Mouse (Mus musculus) hindbrain, embryonic 11.5 days (tissue): Measurements from ENCODE around the gene Aldh1a1. TPM values are rescaled to one million over a fixed set of nuclear protein-coding genes. Genes with fewer than 3 reads are reported as not detected.
"Not testable (repeated sequence)": the region's sequence is repeated elsewhere in the genome, so short reads cannot be mapped to it uniquely, and the experiment has no call there.

Source experiments
- ATAC-seq: fragments of 200-750 bp; cut with Nextera tagmentation; 2 replicates; pipeline ENCODE4 v1.8.0; 2017; ENCODE audit warnings: mild to moderate bottlenecking, moderate TSS enrichment, moderate library complexity; ENCODE audit not compliant: low FRiP score
- DNase-seq: peaks from one replicate; pipeline ENCODE4 v3.0.0-alpha.2; 2015; ENCODE audit warnings: low spot score
- H3K27ac ChIP-seq: fragments of 300-500 bp; sonication (generic); 2 replicates; pipeline ENCODE4 v1.5.1; 2014; ENCODE audit warnings: mild to moderate bottlenecking, low read depth, low read length
- H3K27me3 ChIP-seq: fragments of 300-500 bp; sonication (generic); 2 replicates; pipeline ENCODE4 v1.6.1; 2014; ENCODE audit warnings: mild to moderate bottlenecking, low read length, moderate library complexity, mixed read lengths; ENCODE audit not compliant: control insufficient read depth, insufficient read depth
- H3K36me3 ChIP-seq: fragments of 300-500 bp; sonication (generic); 2 replicates; pipeline ENCODE4 v1.6.1; 2014; ENCODE audit warnings: mild to moderate bottlenecking, low read length, moderate library complexity, mixed read lengths; ENCODE audit not compliant: control insufficient read depth, insufficient read depth
- H3K4me1 ChIP-seq: fragments of 300-500 bp; sonication (generic); replicated peaks from 2 replicates; pipeline ENCODE4 v1.6.1; 2014; ENCODE audit warnings: low read length, mixed read lengths; ENCODE audit not compliant: control insufficient read depth, insufficient read depth
- H3K4me2 ChIP-seq: fragments of 300-500 bp; sonication (generic); replicated peaks from 2 replicates; pipeline ENCODE4 v1.6.1; 2014; ENCODE audit warnings: mild to moderate bottlenecking, low read depth, low read length
- H3K4me3 ChIP-seq: fragments of 300-500 bp; sonication (generic); 2 replicates; pipeline ENCODE4 v1.5.1; 2014; ENCODE audit warnings: low read depth, low read length
- H3K9ac ChIP-seq: fragments of 300-500 bp; sonication (generic); 2 replicates; pipeline ENCODE4 v1.6.1; 2014; ENCODE audit warnings: low read depth, low read length
- H3K9me3 ChIP-seq: fragments of 300-500 bp; sonication (generic); 2 replicates; pipeline ENCODE4 v1.6.1; 2016; ENCODE audit warnings: low read length; ENCODE audit not compliant: control insufficient read depth
- WGBS: fragments of 180-500 bp; shearing (Covaris S2); extraction: QIAGEN DNeasy Blood & Tissue Kit; methylation state at CpG from one replicate; pipeline ENCODE4 v1.1.7; 2014; 5-methylcytosine and 5-hydroxymethylcytosine counted together
- polyA plus RNA-seq: library from polyadenylated mRNA; unstranded; fragments of >200 nt; fragmentation: Nextera tagmentation; extraction: Ambion mirVana; gene quantifications from 2 replicates; pipeline ENCODE4 v1.2.1, GENCODE M21; 2014

Aldh1a1 gene
- polyA plus RNA-seq, 1 experiment from 2014 or later, result 0.74 TPM

DNA sequence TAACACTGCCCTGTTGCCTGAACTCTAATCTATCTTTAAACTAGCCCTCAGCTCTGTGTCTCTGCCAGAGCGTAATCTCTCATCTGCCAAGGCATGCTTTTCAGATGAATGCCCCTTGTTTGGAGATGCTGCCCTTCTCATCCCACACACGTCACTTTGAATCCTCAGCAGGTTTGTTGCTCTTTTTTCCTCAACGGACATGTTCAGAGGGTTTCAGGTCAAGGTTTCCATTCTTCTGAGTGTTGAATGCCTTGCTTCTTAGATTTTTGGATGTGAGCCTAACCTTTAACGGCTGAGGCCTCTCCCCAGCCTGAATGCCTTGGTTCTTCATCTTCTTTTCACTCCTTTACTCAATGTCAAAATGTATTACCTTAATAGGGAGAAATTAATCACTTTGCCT lies 16.1 kb downstream of the Aldh1a1 start:
- Histone ChIP-seq H3K9ac (no peak overlapping the region), H3K27me3 (no peaks in the 10 kb centered on the region), H3K4me2 (no peak overlapping the region), H3K36me3 (no peaks in the 10 kb centered on the region), H3K4me3 (no peak overlapping the region), H3K9me3 (no peaks in the 10 kb centered on the region), H3K4me1 (no peaks in the 10 kb centered on the region), H3K27ac (no peak overlapping the region)
- DNase-seq (peak; percentile 6), ATAC-seq (no peak)
- WGBS, result 43% methylated on average over 4 of the region's 4 CpGs

DNA sequence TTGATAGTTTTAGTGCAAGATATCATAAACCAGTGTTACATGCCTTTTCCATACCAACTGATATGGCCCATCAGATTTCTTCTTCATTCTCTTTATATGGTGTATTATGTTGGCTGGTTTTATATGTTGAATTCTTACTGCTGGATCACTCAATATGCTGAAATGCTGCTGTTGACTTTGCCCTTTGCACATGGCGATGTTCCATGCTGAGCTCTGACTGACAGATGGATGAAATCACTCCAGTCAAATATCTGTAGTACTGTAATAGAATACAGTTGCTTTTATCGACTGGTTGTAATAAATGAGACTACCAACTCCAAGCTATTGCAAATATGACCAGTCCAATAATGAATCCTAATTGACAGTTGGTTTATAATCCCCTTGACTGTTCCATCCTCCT lies 19.5 kb downstream of the Aldh1a1 start:
- 82% methylated on average over 2 of the region's 2 CpGs for WGBS
- Histone ChIP-seq H3K27ac (no peak overlapping the region), H3K9me3 (no peaks in the 10 kb centered on the region), H3K27me3 (no peaks in the 10 kb centered on the region), H3K36me3 (no peaks in the 10 kb centered on the region), H3K4me2 (no peak overlapping the region), H3K4me1 (no peaks in the 10 kb centered on the region), H3K9ac (no peak overlapping the region), H3K4me3 (no peak overlapping the region)
- ATAC-seq (no peak), DNase-seq (no peak)

DNA sequence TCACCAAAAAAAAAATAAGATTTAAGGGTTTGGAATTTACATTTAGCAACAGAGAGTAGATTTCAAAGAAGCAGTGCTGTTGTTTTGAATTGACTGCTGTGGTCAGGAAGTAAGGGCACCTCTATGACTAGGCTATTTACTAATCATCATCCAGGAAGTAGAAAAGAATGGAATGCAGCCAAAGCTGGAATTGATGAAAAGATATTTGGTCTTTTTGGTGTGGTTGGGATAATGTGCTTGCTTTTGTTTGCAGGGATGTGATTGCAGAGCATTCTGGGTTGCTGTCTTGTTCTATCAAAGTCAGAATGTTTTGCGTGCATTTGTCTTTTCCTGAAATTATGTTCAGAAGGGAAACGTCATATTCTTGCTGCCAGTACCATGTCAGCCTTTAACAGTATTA lies 20.7 kb downstream of the Aldh1a1 start:
- no peak overlapping the region for H3K27ac ChIP-seq
- ATAC-seq, result no peak
- WGBS, result 85% methylated on average over 2 of the region's 2 CpGs

DNA sequence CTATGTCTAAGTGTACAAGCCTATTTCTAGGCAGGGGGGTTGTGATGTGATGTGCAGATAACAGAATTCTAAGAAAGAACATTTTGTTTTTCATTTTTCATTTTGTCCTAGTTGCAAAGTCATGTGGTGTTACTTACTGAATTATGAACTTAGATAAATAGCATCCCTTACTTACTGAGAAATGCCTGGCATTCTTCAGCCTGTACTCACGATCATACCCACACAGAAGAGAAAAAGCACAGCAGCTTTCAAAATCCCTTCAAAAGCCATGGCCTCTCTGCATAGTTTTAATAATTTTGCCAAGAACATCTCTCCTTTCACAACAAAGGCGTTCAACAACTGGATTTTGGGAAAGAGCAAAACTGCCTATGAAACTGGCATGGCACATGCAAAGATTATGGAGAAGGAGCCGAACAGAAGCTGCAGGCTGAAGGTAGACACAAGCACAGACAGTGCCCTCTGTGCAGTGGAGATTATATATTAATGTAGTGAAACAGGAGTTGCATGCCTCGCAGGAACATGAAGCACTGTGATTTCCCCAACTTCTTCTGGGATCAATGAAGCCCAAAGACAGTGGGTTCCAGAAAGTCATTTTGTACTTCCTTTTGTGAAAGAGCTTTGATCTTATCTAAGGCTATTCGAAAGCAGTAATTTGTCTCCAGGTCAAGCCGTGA lies 21.3 kb downstream of the Aldh1a1 start:
- H3K9me3 ChIP-seq, result no peaks in the 10 kb centered on the region
- DNase-seq (no peak), ATAC-seq (no peak)
- WGBS, result 65% methylated on average over 6 of the region's 6 CpGs
- H3K27ac ChIP-seq, result no peak overlapping the region
- H3K4me2 ChIP-seq, result no peak overlapping the region
- no peaks in the 10 kb centered on the region for H3K4me1 ChIP-seq
- no peak overlapping the region for H3K9ac ChIP-seq
- H3K36me3 ChIP-seq, result no peaks in the 10 kb centered on the region
- no peak overlapping the region for H3K4me3 ChIP-seq
- H3K27me3 ChIP-seq, result no peaks in the 10 kb centered on the region

More for the DNA sequence above, 20.7 kb downstream of the Aldh1a1 start:
- no peak for DNase-seq
- H3K9ac ChIP-seq, result no peak overlapping the region
- no peak overlapping the region for H3K4me3 ChIP-seq
- H3K4me1 ChIP-seq, result no peaks in the 10 kb centered on the region
- H3K9me3 ChIP-seq, result no peaks in the 10 kb centered on the region
- H3K4me2 ChIP-seq, result no peak overlapping the region
- no peaks in the 10 kb centered on the region for H3K36me3 ChIP-seq
- H3K27me3 ChIP-seq, result no peaks in the 10 kb centered on the region

DNA sequence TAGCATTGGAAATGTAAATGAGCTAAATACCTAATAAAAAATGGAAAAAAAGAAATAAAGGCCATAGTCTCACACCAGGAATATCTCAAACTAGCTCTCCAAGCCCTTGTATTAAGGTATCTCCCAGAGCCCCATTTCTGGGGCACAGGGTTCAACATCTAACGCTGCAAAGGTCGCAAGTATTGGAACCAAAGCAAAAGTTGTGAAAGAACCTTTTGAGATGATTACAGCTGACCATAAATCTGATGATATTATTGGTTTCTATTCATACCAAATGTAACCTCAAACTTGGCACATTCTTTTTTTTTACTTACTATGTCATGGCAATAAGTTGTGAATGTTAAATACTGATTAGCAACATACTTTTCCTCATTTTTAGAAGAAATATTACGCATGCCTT lies 24.0 kb downstream of the Aldh1a1 start:
- H3K9me3 ChIP-seq, result no peaks in the 10 kb centered on the region
- no peak overlapping the region for H3K4me3 ChIP-seq
- WGBS, result 89% methylated on average over 3 of the region's 3 CpGs
- H3K27me3 ChIP-seq, result no peaks in the 10 kb centered on the region
- no peak for DNase-seq
- H3K36me3 ChIP-seq, result no peaks in the 10 kb centered on the region
- no peaks in the 10 kb centered on the region for H3K4me1 ChIP-seq
- no peak for ATAC-seq
- no peak overlapping the region for H3K9ac ChIP-seq
- no peak overlapping the region for H3K27ac ChIP-seq
- no peak overlapping the region for H3K4me2 ChIP-seq

DNA sequence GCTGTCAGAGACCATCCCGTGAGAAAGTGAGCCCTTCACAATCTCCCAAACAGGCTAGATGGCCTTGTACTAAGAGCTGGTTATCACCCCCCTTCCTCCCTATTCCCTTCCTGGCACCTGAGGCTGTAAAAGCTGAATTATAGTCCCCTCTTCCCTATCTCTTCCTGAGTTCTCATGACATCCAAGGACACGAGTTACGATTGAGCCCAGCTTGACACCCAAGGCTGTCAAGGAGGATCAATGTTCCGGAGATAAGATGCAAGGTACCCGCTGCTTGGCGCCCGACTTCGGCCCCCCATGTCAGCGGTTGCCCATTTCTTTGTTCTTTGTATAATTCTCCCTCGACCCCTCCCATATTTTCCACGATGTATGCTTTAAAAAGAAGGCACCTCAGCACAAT lies 36.6 kb downstream of the Aldh1a1 start:
- H3K27me3 ChIP-seq, H3K36me3 ChIP-seq, DNase-seq, H3K9me3 ChIP-seq, ATAC-seq, H3K4me1 ChIP-seq, H3K4me2 ChIP-seq, H3K27ac ChIP-seq, H3K9ac ChIP-seq, H3K4me3 ChIP-seq: not testable (repeated sequence)
- 89% methylated on average over 11 of the region's 11 CpGs for WGBS

DNA sequence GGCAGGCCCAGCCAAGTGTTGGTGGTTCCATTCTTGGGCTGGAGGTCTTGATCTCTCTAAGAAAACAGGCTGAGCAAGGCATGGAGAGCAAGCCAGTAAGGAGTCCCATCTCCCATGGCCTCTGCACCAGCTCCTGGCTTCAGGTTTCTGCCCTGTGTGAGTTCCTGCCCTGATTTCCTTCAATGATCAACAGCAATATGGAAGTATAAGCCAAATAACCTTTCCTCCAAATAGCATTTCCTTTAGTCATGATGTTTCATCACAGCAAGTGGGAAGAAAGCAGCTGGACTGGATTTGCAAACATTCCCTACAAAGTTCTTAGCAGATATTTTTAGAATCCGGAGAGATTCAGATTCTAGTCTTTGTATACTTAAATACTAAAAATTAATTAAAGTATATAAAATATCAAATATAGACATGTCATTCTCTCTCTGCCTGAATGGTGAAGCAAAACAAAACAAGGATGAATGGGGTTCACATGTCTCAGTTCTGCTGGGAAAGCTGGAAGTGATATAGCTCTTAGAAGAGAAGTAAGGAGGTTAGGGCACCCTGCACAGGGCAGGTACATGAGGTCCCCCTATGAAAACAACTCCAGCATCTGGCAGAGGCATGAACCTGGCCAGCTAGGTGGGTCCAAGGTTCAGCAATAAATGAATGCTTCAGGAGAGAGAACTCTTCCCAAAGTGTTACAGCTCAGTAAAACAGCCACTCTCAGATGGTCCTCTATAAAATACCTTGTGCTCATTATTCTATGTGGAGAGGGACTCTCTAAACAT lies 37.6 kb downstream of the Aldh1a1 start:
- Histone ChIP-seq H3K4me2 (no peak overlapping the region), H3K9ac (no peak overlapping the region), H3K9me3 (no peaks in the 10 kb centered on the region), H3K36me3 (no peaks in the 10 kb centered on the region), H3K4me1 (no peaks in the 10 kb centered on the region), H3K27me3 (no peaks in the 10 kb centered on the region), H3K27ac (no peak overlapping the region), H3K4me3 (no peak overlapping the region)
- no peak for ATAC-seq
- WGBS, result 84% methylated on average over 1 of the region's 1 CpGs
- DNase-seq, result no peak

DNA sequence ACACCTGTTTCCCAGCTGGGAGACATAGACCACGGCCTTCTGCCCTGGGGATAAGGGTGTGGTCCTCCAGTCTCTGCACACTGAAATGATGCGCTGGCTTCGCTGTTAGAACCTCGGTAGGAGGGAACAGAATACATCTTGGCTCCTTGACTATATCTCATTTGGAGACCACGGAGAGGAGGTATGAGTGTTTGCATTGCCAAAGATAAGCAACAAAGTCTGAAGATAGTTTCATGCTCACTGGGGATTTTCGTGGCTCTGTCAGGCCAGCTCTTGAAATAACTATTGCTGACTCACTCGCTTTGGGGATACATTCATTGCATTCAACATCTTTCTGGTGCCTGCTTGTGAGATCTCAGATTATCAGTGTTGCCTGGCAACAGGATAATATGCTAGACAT lies 44.0 kb downstream of the Aldh1a1 start:
- DNase-seq (no peak), ATAC-seq (no peak)
- Histone ChIP-seq H3K4me3 (no peak overlapping the region), H3K36me3 (no peaks in the 10 kb centered on the region), H3K27me3 (no peaks in the 10 kb centered on the region), H3K27ac (no peak overlapping the region), H3K4me2 (no peak overlapping the region), H3K9me3 (no peaks in the 10 kb centered on the region), H3K9ac (no peak overlapping the region), H3K4me1 (no peaks in the 10 kb centered on the region)
- 86% methylated on average over 7 of the region's 7 CpGs for WGBS

DNA sequence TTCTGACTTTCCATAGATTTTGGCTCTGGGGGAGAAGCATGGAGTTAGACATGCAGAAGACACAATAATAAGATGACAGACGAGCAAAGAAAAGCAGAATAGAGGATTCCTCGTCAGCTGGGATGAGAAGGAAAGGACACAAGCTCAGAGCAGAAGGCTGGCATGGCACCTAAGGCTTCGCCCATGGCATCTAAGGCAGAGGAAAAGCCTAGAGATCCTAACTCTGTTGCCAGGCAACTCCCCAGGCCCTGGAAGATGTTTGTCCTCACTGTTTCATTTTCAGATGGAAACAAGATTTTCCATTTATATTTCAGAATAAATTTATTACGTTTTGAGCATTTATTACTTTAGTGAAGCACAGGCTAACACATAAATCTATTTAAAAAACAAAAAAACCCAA lies 48.5 kb downstream of the Aldh1a1 start:
- Histone ChIP-seq H3K4me3 (no peak overlapping the region), H3K36me3 (no peaks in the 10 kb centered on the region), H3K4me1 (no peaks in the 10 kb centered on the region), H3K27me3 (no peaks in the 10 kb centered on the region), H3K9ac (no peak overlapping the region), H3K9me3 (no peaks in the 10 kb centered on the region), H3K27ac (no peak overlapping the region), H3K4me2 (no peak overlapping the region)
- ATAC-seq (no peak), DNase-seq (no peak)
- WGBS, result 69% methylated on average over 4 of the region's 4 CpGs
